Mouse (Mus musculus) lung, postnatal 10 days (tissue): ENCODE measurements around the gene Gcnt7.
A peak's percentile ranks its signal among the peaks of the same experiment; 100 is the strongest.

Experiments
- DNase-seq: peaks from one replicate; pipeline ENCODE4 v3.0.0; 2021

Gcnt7 gene

DNA sequence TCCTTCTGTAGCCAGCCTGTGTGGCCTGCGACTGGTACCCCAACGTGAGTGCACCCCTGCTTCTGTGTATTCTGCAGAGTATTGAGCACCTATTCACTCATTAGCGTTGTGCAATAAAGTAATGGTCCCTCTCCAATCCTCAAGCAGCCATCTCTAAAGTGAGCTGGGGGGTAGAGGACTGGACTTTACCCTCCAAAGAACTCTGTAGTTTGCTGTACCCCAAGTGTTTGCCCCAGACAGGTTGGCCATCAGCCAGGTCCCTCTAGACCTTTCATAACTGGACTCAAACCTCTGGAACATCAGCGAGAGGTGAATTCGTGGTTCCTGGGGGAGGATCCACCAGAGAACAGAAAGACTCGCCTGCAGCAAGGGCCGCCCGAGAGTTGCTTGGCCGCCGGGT lies 5.9 kb downstream of the Gcnt7 start:
- no peak for DNase-seq

DNA sequence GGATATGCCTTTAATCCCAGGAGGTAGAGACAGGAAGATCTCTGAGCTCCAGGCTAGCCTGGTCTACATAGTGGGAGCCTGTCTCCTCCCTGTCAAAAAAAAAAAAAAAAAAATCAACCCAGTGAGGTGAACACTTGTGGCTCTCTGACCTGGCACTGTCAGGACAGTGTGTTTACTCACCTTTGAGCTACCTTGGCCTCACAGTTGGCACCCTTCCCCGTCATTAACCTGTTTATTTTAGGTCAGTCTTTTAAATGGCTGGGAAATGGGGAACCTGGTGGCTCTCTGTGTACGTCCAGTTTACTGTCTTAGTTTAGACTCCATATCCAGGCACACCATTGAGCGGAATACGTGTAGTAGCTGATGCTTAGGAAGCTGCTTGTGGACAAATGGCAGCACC lies 6.4 kb downstream of the Gcnt7 start:
- no peak for DNase-seq

DNA sequence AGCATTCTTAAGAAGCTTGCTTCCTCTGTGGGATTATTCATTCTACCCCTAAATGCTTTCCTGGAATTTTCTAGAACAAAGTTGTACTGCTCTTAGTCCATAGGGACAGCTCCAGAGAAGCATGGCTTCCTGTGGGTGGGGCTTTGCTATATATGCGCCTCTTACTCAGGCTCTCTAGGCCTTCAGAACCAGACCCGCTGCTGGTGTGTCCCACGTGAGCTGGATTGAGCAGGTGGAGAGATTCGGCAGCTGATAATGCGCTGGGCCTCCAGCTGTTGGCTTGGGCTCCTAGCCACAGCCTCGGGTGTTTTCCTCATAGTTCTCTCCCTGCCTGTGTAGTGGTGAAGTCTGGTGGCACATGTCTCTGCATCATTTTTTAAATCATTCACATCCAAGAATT lies 7.8 kb downstream of the Gcnt7 start:
- no peak for DNase-seq

DNA sequence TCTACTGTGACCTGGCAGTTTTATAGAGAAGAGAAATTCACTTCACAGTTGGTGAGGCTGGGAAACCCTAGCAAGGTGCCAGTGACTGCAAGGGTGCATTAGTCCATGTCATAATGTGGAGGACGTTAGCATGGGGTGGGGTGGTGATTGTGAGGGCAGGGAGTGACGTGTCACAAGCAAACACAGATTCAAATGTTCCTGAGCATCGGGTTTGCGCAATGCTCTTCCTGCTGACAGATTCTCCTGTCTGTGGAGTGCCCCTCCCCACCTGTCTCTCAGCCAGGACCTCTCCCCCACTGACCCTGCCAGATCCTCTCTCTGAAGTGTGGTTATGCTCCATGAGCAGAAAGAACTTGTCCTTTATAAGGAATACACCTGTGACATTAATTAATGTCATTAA lies 10.1 kb downstream of the Gcnt7 start:
- DNase-seq, result no peak

DNA sequence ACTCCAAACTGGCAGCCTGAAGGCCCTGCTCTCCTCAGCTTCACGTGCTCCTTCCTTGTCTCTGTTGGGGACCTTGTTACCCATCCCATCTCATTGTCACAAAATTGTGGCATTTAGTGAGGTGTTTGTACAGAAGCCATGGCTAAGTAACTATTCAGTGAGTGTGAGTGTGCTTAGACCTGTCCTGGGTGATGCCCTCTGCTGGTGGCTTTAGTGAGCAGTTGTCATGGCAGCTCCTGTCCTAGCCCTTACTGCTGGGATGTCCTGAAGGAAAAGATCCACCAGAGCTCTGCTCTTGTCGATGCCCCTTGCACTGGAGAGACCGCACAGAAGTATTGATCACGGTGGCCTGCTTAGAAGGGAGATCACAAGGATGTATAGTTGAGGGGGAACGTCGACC lies 11.1 kb downstream of the Gcnt7 start:
- DNase-seq, result peak; percentile 34

DNA sequence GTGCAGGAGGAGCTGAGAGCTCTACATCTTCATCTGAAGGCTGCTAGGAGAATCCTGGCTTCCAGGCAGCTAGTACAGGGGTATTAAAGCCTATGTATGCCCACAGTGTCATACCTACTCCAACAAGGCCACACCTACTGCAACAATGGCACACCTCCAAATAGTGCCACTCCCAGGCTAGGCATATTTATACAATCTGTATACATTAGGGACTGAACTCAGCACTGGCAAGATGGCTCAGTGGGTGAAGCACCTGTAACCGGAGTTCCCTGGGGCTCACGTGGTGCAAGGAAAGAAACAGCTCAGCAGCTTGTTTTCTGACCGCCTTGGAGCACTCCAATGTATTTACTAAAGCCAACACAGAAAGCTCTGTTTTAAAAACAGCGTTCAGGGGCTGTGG lies 12.8 kb downstream of the Gcnt7 start:
- DNase-seq, result no peak

DNA sequence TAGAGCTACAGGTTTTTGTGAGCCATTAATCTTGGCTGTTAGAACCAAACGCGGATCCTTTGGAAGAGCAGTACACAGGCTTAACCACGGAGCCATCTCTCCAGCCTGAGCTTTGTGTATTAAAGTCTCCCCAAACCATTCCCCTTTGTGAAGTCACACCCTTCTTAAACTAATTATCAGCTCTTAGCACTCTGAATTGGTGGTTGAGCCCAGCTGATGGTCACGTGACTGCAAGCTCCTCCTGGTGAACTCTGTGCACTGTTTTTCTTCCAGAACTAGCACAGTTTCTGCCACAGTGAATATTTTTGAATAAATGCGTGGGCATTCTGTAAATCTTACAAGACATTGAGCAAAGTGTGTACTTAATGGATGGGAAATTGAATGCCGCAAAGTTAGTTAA lies 17.2 kb downstream of the Gcnt7 start:
- DNase-seq, result peak; percentile 14

DNA sequence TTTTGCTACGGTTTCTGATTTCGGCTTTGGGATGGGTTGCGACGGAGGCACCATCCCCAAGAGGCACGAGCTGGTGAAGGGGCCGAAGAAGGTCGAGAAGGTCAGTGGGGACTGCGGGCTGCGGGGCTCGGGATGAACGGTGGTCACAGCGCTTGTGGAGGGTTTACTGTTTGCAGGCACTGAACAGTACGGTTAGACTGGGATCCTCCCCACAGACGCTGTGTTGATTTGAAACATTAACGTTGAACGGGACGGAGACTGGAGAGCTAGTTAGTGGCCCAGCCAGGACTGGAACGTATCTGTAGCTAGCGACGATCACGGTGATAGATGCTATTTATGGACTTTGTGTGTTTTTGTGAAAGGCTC lies 17.8 kb downstream of the Gcnt7 start:
- DNase-seq, result no peak

DNA sequence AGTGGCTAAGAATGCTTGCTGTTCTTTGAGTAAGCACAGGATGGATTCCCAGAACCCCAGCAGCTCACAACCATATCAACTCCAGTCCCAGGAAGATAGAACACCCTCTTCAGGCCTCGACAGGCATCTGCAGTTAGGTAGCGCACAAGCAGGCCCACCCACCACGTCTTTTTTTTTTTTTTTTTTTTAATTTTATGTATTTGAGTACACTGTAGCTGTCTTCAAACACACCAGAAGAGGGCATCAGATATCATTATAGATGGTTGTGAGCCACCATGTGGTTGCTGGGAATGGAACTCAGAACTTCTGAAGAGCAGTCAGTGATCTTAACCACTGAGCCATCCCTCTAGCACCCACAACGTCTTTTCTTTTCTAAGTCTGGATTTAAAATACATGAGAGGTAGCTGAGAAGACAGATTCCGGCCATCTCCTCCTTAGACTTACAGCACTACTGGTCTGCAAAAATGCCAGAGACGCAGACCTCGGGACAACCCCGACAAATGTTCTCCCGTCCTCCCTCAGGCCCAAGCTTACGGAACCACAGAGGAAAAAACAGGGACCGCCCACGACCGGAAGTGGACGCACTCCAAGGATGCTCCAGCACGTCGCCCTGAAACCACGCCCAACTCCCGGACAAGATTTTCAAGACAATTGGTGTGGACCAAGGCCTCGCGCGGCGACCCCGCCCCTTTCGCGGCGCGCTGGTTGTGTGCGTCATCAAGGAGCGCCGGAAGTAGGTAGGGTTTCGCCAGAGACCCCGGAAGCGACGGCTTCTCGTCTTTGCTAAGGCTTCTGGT lies 18.4 kb downstream of the Gcnt7 start, which contains the start of gene Rtf2:
Rtf2 (plus strand) TSS at position 714 of the 797 bp plus-strand sequence.
- peak; percentile 100 for DNase-seq

DNA sequence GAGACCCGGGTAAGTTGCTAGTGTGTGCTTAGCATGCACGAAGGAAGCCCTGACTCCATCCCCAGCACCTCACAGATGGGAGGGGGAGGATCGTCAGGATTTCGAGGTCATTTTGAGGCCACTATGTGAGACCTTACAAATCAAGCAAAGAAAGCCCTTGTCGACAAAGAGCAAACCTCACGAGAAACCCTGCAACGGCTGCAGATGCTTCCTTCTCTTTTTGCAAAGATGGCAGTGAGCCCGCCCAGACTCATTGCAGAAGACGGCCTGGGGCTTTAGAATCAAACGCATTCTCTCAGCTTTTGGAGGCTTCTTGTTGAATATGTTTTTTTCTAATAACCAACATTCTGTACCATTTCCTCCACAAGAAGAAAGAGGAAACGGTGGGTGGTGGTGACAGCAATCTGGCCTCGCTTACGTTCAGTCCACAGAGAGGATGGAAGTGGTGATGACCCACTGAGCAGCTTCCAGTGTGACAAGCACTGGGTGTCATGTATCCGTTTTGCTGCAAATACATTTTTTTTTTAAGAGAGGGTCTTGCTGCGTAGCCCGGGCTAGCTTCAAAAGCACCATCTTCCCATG lies 20.9 kb downstream of the Gcnt7 start:
- DNase-seq, result no peak

DNA sequence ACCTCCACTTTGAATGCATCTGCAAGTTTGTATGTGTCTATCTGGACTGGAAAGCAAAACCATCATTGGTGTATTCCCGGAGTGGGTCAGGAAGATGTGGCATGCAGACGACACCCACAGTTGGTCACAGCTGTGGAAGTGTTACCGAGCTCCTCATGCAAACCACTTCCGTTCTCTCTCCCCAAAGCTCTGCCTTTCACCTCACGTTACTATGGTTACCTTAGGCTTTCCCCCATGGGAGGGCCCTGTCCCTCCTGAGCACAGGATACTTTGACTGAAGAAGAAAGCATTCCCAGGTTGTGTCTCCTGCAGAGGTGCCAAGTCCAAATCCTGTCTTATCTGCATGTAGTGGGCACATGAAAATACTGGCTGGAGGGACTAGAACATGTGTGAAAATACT lies 24.6 kb downstream of the Gcnt7 start:
- DNase-seq, result no peak

DNA sequence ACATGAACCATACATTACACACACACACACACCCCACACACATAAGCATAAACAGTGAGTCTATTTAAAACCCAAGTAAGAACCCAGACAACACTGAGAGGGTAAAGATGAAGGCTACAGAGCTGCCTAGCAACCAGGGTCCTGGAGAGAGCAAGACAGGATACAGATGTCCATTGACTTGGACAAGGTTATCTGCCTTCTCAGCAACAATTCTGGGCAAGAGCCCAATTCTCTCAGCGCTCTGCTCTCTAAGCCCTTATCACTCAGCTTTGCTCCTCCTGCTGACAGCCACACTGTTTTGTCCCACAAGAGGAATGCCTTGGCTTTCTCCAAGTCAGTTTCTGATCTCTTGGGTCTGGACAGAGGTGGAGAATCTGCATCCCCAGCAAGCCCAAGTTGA lies 27.8 kb downstream of the Gcnt7 start:
- peak; percentile 69 for DNase-seq

DNA sequence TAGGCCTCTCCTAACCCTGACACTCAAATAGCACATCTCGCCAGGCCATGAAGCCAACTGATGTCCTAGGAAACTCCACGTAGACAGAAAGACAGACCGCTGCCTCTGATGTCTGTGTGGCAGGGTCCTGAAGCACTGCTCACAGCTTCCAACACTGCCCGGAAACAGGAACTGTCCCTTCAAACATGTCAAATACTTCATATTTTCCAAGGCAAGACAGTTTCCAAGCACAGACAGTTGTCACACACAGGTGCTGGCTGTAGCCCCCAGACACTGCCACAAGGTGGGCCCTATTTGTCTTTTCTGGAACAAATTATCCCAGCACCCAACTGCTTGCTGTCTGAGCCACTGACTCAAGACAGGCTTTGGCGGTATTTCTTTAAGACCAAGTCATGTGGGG lies 40.2 kb downstream of the Gcnt7 start:
- DNase-seq, result no peak

DNA sequence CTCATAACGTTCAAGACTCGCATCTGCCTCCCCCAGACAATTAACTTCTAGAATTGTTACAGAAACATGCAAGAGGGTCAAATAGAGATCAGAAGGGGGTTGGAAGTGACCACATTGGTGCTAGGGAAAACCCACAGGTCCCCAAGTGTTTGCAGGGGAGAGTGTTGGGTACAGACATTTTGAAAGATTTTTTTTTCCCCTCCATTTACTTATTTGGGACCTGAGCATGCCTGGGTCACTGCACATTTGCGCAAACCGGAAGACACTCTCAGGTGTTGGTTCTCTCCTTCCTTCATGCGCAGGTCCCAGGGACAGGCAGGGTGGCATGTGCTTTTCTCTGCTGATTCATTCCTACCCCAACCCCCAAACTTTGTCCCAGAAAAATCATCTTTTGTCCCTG lies 41.5 kb downstream of the Gcnt7 start:
- no peak for DNase-seq

DNA sequence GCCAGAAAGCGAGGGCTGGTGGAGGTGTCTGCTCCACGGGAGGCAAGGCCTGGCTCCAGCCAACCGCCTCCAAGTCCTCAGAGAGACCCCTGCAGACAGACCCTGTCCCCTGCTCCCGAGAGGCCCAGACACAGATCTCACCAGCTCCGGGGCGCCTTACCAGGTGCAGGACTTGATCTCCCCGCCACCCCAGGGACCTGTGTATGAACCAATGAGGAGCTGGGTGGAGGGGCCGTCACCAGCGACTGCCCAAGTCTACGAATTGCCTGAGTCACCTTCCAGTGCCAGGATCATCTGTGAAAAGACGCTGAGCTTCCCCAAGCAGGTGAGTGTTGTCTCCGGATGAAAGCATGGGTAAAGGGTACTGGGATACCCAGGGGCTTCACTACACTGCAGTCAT lies 42.2 kb downstream of the Gcnt7 start:
- DNase-seq, result no peak

DNA sequence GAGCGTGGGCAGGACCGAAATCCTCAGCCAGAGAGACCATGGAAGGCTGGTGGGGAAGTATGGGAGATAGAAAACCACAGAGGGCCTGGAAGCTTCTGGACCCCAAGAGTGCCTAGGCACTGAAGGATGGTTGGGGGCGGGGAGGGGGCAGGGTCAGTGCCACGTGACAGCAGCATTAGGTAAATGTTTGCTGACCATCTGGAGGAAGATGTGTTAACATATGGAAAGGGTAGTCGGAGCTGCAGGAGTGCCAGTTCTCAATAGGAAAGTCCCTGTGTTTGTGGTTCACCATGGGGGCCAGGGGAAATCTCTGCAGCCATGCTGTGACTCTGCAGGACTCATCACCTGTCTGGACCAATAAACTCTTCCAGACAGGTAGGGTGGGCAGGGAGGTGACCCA lies 44.5 kb downstream of the Gcnt7 start:
- no peak for DNase-seq

DNA sequence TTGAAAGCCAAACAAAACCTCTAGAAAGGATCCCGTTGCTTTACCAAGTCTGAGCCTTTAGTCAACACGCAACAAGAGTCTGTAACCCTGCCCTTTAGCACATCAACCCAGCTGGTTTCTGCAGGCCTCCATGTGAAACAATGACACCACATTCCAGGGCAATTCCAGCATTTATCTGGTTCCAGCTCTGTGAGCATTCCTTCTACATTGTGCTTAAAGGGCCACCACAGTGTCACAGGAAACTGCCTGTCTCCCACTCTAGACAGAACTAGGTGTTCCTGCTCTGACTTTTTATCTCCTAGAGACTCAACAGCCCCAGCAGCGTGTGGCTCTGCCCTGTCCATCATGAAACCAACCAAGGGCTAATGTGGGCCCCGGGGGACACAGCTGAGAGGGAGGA lies 45.1 kb downstream of the Gcnt7 start:
- DNase-seq, result peak; percentile 52

DNA sequence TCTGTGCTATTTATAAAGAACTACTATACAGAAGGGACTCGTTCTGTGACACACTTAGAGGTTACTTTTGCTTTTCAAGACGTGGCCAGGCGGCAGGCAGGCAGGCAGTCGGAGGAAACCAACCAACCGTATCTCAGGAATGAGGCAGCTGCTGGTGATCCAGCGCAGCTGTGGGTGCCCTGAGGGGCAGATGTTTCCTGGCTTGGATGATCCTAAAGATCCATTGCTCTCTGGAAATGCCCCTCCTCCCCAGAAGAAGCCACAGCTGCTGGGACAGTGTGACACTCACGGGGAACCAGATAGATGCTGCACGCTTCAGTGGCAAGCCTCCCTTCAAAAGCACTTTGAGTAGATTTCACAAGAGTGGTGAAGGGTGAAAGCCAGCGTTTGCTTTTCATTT lies 45.9 kb downstream of the Gcnt7 start:
- peak; percentile 83 for DNase-seq

DNA sequence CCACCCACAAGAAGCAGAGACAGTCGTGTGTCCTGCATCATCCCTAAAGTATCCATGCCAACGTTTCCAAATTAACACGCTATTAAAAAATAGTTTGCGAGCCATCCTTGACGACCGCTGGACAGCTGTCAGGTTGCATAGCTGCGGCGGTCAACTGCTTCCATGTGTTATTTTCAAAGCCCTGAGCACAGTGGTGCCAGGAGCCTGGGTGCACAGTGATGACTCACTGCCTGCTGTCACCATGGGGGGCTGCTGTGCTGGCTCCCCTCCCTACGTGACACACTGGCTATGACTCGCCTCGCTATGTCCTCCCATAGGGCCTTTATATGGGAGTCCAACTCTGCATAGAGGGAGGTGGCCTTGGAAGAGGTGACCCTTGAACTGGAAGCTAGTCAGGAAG lies 47.3 kb downstream of the Gcnt7 start:
- DNase-seq, result peak; percentile 68

DNA sequence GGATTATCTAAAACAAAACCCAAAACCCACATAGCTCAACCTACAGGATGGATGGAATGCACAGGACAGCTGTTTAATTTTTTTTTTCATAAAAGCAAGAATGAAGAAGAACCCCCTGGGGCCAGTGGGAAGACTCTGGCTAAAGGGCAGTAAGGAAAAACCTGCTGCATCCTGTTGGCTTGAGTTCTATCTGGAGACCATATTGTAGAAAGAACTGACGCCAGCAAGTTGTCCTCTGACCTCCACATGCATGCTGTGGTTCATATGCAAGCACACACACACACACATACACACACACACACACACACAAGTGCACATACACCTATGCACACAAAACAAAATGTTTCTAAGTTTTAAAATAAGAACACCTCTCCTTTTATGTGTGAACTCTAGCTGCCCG lies 47.7 kb downstream of the Gcnt7 start:
- DNase-seq, result no peak

DNA sequence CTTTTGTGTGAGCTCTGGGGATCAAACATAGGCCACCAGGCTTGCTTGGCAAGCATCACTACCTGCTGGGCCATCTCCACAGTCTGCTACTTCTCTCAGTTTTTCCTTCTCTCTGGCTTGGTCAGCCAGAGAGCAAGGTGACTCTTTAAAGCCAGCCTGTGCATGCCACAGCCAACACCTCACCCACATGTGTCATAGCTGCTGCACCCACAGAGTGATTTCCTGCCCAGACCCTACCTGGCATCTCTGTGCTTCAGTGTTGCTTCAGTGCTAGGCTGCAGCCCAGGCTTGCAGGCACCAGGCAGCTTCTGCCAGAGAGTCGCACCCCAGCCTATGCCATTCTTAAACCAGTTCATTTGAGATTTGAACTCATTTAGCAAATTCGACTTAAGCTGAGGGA lies 50.9 kb downstream of the Gcnt7 start:
- no peak for DNase-seq

DNA sequence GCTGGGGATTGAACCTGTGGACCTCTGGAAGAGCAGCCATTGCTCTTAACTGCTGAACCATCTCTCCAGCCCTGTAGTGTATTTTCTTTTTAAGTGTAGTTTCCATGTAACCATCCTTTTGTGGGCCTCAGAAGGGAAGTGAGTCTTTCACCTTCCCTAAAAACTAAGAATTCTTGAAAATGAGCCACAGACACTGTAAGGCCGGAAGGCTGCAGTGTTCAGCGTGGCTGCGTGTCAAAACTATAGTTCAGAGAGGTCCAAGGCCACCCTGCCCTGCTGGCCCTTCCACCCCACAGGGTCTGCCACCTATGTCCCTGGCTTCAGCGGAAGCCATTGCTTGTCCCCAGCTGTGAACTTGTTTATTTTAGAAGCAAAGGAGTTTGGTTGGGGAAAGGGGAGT lies 52.2 kb downstream of the Gcnt7 start:
- DNase-seq, result no peak

DNA sequence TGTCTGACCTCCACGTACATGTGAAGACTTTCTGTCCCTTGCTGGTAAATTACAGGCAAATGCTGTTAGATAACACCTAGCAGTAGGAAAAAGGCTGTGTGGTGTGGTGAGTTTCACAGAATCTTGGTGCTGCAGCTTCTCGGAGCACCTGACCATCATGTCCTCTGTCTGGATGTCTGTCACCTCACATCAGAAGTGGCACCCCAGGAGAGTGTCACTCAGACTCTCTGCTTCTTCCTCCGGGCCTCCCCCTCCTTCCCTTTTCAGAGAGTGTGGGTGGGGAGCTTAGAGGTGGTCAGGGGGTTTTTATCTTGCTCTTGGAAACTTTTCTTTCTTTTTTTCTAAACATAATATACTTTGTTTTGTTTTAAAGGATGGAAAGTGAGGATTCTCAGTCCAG lies 53.4 kb downstream of the Gcnt7 start:
- no peak for DNase-seq

DNA sequence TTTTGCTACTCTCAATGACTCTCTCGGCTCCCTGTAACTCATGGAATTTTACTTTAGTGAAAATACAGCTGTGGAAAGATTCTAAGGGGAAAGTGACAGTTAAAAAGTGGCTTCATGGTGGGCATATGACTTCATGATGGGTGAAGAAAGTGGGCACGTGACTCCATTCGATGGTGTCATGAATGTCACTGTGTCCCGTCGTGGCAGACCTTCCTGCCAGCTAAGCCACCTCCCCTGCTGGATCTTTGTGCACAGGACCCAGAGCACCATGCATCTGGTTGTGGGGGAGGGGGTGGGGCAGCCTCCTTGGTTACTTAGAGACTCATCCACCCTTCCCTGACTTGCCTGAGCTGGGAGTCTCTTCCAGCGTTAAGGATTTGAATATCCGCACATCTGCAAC lies 54.2 kb downstream of the Gcnt7 start:
- DNase-seq, result no peak
